ENCODE assay signal across 8 mouse cellular contexts in the genomic region with DNA sequence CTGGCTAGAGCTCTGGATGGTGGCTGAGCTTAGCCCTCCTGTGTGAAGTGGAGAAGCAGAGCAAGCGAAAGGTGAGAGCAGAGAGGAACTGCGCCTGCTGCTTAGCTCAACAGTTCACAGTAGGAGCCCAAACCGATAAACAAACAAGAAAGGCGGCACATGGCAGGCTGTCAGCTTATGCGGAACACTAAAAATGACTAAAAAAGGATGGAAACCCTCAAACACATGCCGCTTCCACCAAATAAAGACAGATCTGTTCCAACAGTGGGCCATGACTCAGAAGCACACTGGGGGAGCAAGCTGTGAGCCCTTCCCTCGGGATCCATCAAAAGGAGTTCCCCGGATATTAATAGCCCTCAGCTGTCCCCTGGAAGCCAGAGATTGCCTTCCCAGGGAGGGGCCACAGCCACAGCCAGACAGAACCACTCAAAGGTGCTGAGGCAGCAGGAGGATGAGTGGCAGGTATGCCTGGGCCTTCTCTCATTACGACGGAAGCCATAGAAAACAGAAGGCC. TPM values are rescaled to one million over a fixed set of nuclear protein-coding genes. Genes with fewer than 3 reads are reported as not detected.
DNase-seq lines count a peak whose midpoint lies in the region; ATAC-seq and TF ChIP-seq lines count a peak whose summit lies in the region.

No protein-coding gene starts in this region.

- TF ChIP-seq EP300 in liver, postnatal 0 days (IDR thresholded peaks at IDR 0.05; ENCODE audit: low read depth): no peak

- H3K9me3 ChIP-seq in heart, embryonic 13.5 days: no peaks in the 10 kb centered on the region
- H3K9me3 ChIP-seq in heart, embryonic 11.5 days (replicated peaks; ENCODE audit: control insufficient read depth, low read length): no peaks in the 10 kb centered on the region
- H3K9me3 ChIP-seq in heart, embryonic 16.5 days (replicated peaks; ENCODE audit: control insufficient read depth, low read length): no peaks in the 10 kb centered on the region
- H3K9me3 ChIP-seq in liver, postnatal 0 days (ENCODE audit: low read length): no peaks in the 10 kb centered on the region

- peak overlapping the region; percentile 18; the same call in 1 of the 2 replicates for H3K4me2 ChIP-seq in heart, embryonic 13.5 days
- no peak overlapping the region for H3K4me2 ChIP-seq in heart, embryonic 11.5 days
- no peak overlapping the region; the same call in 1 of the 2 replicates for H3K4me2 ChIP-seq in heart, embryonic 16.5 days (ENCODE audit: low read depth, low read length)
- no peak overlapping the region for H3K4me2 ChIP-seq in liver, postnatal 0 days (ENCODE audit: low read depth, low read length)

- peaks cover 59% of the 10 kb centered on the region for H3K27me3 ChIP-seq in heart, embryonic 13.5 days (replicated peaks)
- H3K27me3 ChIP-seq in heart, embryonic 11.5 days (ENCODE audit: control insufficient read depth, insufficient read depth, low read length): peaks cover 25% of the 10 kb centered on the region
- no peaks in the 10 kb centered on the region for H3K27me3 ChIP-seq in C2C12 (ENCODE audit: control insufficient read depth, insufficient read depth, insufficient read length)
- H3K27me3 ChIP-seq in heart, embryonic 16.5 days (ENCODE audit: control insufficient read depth, insufficient read depth, low read length): peaks cover 2% of the 10 kb centered on the region; the same call in 1 of the 2 replicates
- no peaks in the 10 kb centered on the region for H3K27me3 ChIP-seq in liver, postnatal 0 days (ENCODE audit: insufficient read depth, low read length)

- 0 out of 2 replicates have a peak overlapping the region, but pooled peaks have one; percentile 14 for H3K9ac ChIP-seq in heart, embryonic 13.5 days
- H3K9ac ChIP-seq in heart, embryonic 11.5 days (ENCODE audit: low read depth, low read length): no peak overlapping the region
- H3K9ac ChIP-seq in heart, embryonic 16.5 days (ENCODE audit: low read length): no peak overlapping the region
- H3K9ac ChIP-seq in liver, postnatal 0 days (replicated peaks): no peak overlapping the region

- 27% methylated on average over 10 of the region's 10 CpGs for WGBS in heart, embryonic 13.5 days
- whole genome bisulfite sequencing in heart, embryonic 11.5 days (ENCODE audit: insufficient replicate concordance): 28% methylated on average over 10 of the region's 10 CpGs
- 38% methylated on average over 10 of the region's 10 CpGs for WGBS in heart, embryonic 16.5 days
- 67% methylated on average over 10 of the region's 10 CpGs for whole genome bisulfite sequencing in liver, postnatal 0 days (ENCODE audit: insufficient replicate concordance)

- 0 out of 2 replicates have a peak overlapping the region, but pooled peaks have one; percentile 20 for H3K27ac ChIP-seq in heart, embryonic 13.5 days (replicated peaks)
- no peak overlapping the region for H3K27ac ChIP-seq in heart, embryonic 11.5 days (ENCODE audit: low read depth, low read length)
- peak overlapping the region; percentile 27 for H3K27ac ChIP-seq in brown adipose tissue, adult 24 weeks (replicated peaks; ENCODE audit: low read depth, low read length)
- 0 out of 2 replicates have a peak overlapping the region, but pooled peaks have one; percentile 12 for H3K27ac ChIP-seq in heart, embryonic 16.5 days (ENCODE audit: low read length)
- peak overlapping the region; percentile 19; the same call in 1 of the 2 replicates for H3K27ac ChIP-seq in liver, postnatal 0 days (ENCODE audit: low read depth)

- no peaks in the 10 kb centered on the region for H3K36me3 ChIP-seq in heart, embryonic 13.5 days
- H3K36me3 ChIP-seq in heart, embryonic 11.5 days (ENCODE audit: control insufficient read depth, insufficient read depth, low read length): no peaks in the 10 kb centered on the region
- H3K36me3 ChIP-seq in C2C12 (ENCODE audit: control insufficient read depth, insufficient read depth): no peaks in the 10 kb centered on the region
- no peaks in the 10 kb centered on the region for H3K36me3 ChIP-seq in heart, embryonic 16.5 days (ENCODE audit: control insufficient read depth, insufficient read depth)
- H3K36me3 ChIP-seq in liver, postnatal 0 days (replicated peaks; ENCODE audit: insufficient read depth, low read length): no peaks in the 10 kb centered on the region

- no peak for ATAC-seq in heart, embryonic 13.5 days (ENCODE audit: extremely low read depth, insufficient number of reproducible peaks, low FRiP score, low TSS enrichment)
- ATAC-seq in heart, embryonic 11.5 days (replicated peaks; ENCODE audit: insufficient number of reproducible peaks, low FRiP score, low TSS enrichment): no peak
- peak; percentile 42; the same call in 1 of the 2 replicates for ATAC-seq in heart, embryonic 16.5 days (replicated peaks; ENCODE audit: extremely low read depth, insufficient read depth, low FRiP score)
- no peak for ATAC-seq in liver, postnatal 0 days

- H3K4me3 ChIP-seq in heart, embryonic 13.5 days: no peak overlapping the region
- H3K4me3 ChIP-seq in heart, embryonic 11.5 days (ENCODE audit: low read depth, low read length): no peak overlapping the region
- no peak overlapping the region for H3K4me3 ChIP-seq in C2C12 (ENCODE audit: insufficient read depth, poor library complexity, severe bottlenecking)
- no peak overlapping the region for H3K4me3 ChIP-seq in brown adipose tissue, adult 24 weeks (ENCODE audit: insufficient read depth, low read depth, low read length)
- H3K4me3 ChIP-seq in heart, embryonic 16.5 days (ENCODE audit: low read length): no peak overlapping the region
- no peak overlapping the region for H3K4me3 ChIP-seq in liver, postnatal 0 days (ENCODE audit: low read depth, low read length)

- peaks cover 39% of the 10 kb centered on the region for H3K79me2 ChIP-seq in C2C12 (ENCODE audit: control insufficient read depth, insufficient read depth)

- peak overlapping the region; percentile 34 for H3ac ChIP-seq in C2C12 (ENCODE audit: control insufficient read depth, insufficient read length, low read depth)

- peaks cover 41% of the 10 kb centered on the region for H3K4me1 ChIP-seq in heart, embryonic 13.5 days
- H3K4me1 ChIP-seq in heart, embryonic 11.5 days (ENCODE audit: control insufficient read depth, insufficient read depth, low read length): peaks cover 22% of the 10 kb centered on the region
- H3K4me1 ChIP-seq in brown adipose tissue, adult 24 weeks (ENCODE audit: control insufficient read depth, insufficient read depth, insufficient read length, low read length): peaks cover 59% of the 10 kb centered on the region
- H3K4me1 ChIP-seq in heart, embryonic 16.5 days (ENCODE audit: control insufficient read depth, insufficient read depth, low read length): peaks cover 24% of the 10 kb centered on the region
- H3K4me1 ChIP-seq in liver, postnatal 0 days (ENCODE audit: insufficient read depth): peaks cover 41% of the 10 kb centered on the region

- DNase-seq in liver, postnatal 0 days: no peak
- DNase-seq in urinary bladder, adult 2 months (ENCODE audit: low spot score): no peak
- DNase-seq in spleen, postnatal 10 days (ENCODE audit: low spot score in 2 of 2): no peak

- no peak for TF ChIP-seq CTCF in C2C12 (IDR thresholded peaks at IDR 0.05; ENCODE audit: control insufficient read depth, insufficient read depth, insufficient read length)
- no peak for TF ChIP-seq CTCF in liver, postnatal 0 days (IDR thresholded peaks at IDR 0.05; ENCODE audit: low read depth)

- peaks cover 11% of the 10 kb centered on the region for H3K79me3 ChIP-seq in C2C12 (ENCODE audit: low read depth)

TF ChIP-seq in C2C12, 6 proteins besides CTCF, POLR2A, EP300 and RAD21:
- TF ChIP-seq USF1 (IDR thresholded peaks at IDR 0.05; ENCODE audit: low read depth) (peak; percentile 8), MYOG (IDR thresholded peaks at IDR 0.05; ENCODE audit: control insufficient read depth, extremely low read depth, insufficient read length) (no peak), FOSL1 (IDR thresholded peaks at IDR 0.05; ENCODE audit: insufficient read depth, low read length, poor library complexity, severe bottlenecking) (peak; percentile 52), MYOD1 (IDR thresholded peaks at IDR 0.05; ENCODE audit: control insufficient read depth, insufficient read length, low read depth) (peak; percentile 96), CEBPB (IDR thresholded peaks at IDR 0.05; ENCODE audit: low read depth) (no peak), MAX (IDR thresholded peaks at IDR 0.05) (peak; percentile 99)

RNA-seq across cellular contexts. Expression of a gene that starts 20.8 kb away (rescaled TPM):
- polyA plus RNA-seq in heart, embryonic 13.5 days (2015; fragmentation: Nextera tagmentation; extraction: Ambion mirVana): 1.8 and 1.9 TPM in 2 replicates
- 2.0 and 3.1 TPM in 2 replicates for polyA plus RNA-seq in heart, embryonic 11.5 days (2014; fragmentation: Nextera tagmentation; extraction: Ambion mirVana)
- polyA plus RNA-seq in C2C12 (2012; fragmentation: generic; extraction: Trizol): 6.1 TPM
- 2.2 and 4.0 TPM in 2 replicates for polyA plus RNA-seq in brown adipose tissue, adult 24 weeks (2012; ENCODE audit: insufficient read depth, insufficient read length, missing spikeins)
- polyA plus RNA-seq in heart, embryonic 16.5 days (2015; fragmentation: Nextera tagmentation; extraction: Ambion mirVana): 4.3 and 5.5 TPM in 2 replicates
- 3.6 and 4.2 TPM in 2 replicates for polyA plus RNA-seq in liver, postnatal 0 days (2015; fragmentation: Nextera tagmentation; extraction: Ambion mirVana)
- 14.3 and 23.3 TPM in 2 replicates for polyA plus RNA-seq in urinary bladder, adult 2 months (2012; rRNA removed)
